Mouse (Mus musculus): ENCODE data around the gene Olfr539.
"Not testable (repeated sequence)": the region's sequence is repeated elsewhere in the genome, so short reads cannot be mapped to it uniquely, and the experiment has no call there.

Gene Olfr539

GRCm38 (mm10) chr7:140659630-140660029 is at the start of gene Olfr539:
Gene Olfr539, plus strand, starts transcription at chr7:140659930.
- DNase-seq, result no peak

- not testable (repeated sequence) for DNase-seq
Observed at GRCm38 (mm10) chr7:140628670-140629069, 31.1 kb upstream of the Olfr539 start, which contains the start of gene Olfr61. Gene Olfr61, plus strand, starts transcription at chr7:140628970.

GRCm38 (mm10) chr7:140630559-140630958 is 29.2 kb upstream of the Olfr539 start:
- no peak for DNase-seq

GRCm38 (mm10) chr7:140646152-140646551 is 13.6 kb upstream of the Olfr539 start, which contains the start of gene Olfr53:
Gene Olfr53, plus strand, starts transcription at chr7:140646452.
- no peak for DNase-seq

GRCm38 (mm10) chr7:140670693-140671092 is 11.0 kb downstream of the Olfr539 start:
- not testable (repeated sequence) for DNase-seq

- DNase-seq, result no peak
Observed at GRCm38 (mm10) chr7:140675863-140676262, 16.1 kb downstream of the Olfr539 start.

GRCm38 (mm10) chr7:140679591-140679990 is 19.9 kb downstream of the Olfr539 start:
- DNase-seq, result not testable (repeated sequence)

GRCm38 (mm10) chr7:140681651-140682050 is 21.9 kb downstream of the Olfr539 start, which contains the start of gene Olfr45:
Gene Olfr45, plus strand, starts transcription at chr7:140681951.
- no peak for DNase-seq

- DNase-seq, result no peak
Observed at GRCm38 (mm10) chr7:140696967-140697366, 37.2 kb downstream of the Olfr539 start, which contains the start of gene Olfr541. Gene Olfr541, plus strand, starts transcription at chr7:140697267.

GRCm38 (mm10) chr7:140706348-140706747 is 46.6 kb downstream of the Olfr539 start:
- DNase-seq, result no peak

GRCm38 (mm10) chr7:140707536-140708284 is 48.0 kb downstream of the Olfr539 start:
- no peak for DNase-seq

GRCm38 (mm10) chr7:140717155-140718055 is 57.7 kb downstream of the Olfr539 start:
- no peak for DNase-seq

GRCm38 (mm10) chr7:140721095-140721494 is 61.4 kb downstream of the Olfr539 start:
- no peak for DNase-seq

GRCm38 (mm10) chr7:140725558-140725957 is 65.8 kb downstream of the Olfr539 start:
- no peak for DNase-seq
